In genomic region chr14:123201426-123202274, GRCm38 (mm10) we compare ENCODE assay signal across 7 mouse cellular contexts.
DNase-seq lines count a peak whose midpoint lies in the region; ATAC-seq and TF ChIP-seq lines count a peak whose summit lies in the region.

No protein-coding gene starts in this region.

- peak; percentile 72 for DNase-seq in NIH3T3 (ENCODE audit: low read depth)
- DNase-seq in cerebellum, adult 11 months, result peak; percentile 73
- DNase-seq in frontal cortex, postnatal 10 days (ENCODE audit: low spot score in 2 of 2), result peak; percentile 58 to 69
- DNase-seq in hindbrain, postnatal 0 days (ENCODE audit: low spot score), result peak; percentile 85
- DNase-seq in left cerebral cortex, postnatal 14 days (ENCODE audit: low spot score in 2 of 2), result peak; percentile 70 to 71
- peak; percentile 87 for DNase-seq in right cerebral cortex, postnatal 10 days (ENCODE audit: low spot score in 2 of 2)

- H3K36me3 ChIP-seq in hindbrain, postnatal 0 days (ENCODE audit: insufficient read depth, low read length), result no peaks in the 10 kb centered on the region

- H3K9me3 ChIP-seq in hindbrain, postnatal 0 days (ENCODE audit: low read length), result no peaks in the 10 kb centered on the region

- H3K27me3 ChIP-seq in hindbrain, postnatal 0 days (ENCODE audit: insufficient read depth, low read length), result no peaks in the 10 kb centered on the region

- ATAC-seq in hindbrain, postnatal 0 days, result peak; percentile 93
- ATAC-seq in inflammation-experienced regulatory T-cells, adult 6 months, result no peak

- intact Hi-C loops in left cerebral cortex, postnatal 14 days (cut with DNase I), result loop anchor here (5.0 kb wide), 1 partner anchor 64 kb away; no protein-coding TSS in a partner anchor

- peak overlapping the region; percentile 8; the same call in 1 of the 2 replicates for H3K4me3 ChIP-seq in hindbrain, postnatal 0 days (ENCODE audit: low read length)

- WGBS in hindbrain, postnatal 0 days, result 20% methylated on average over 14 of the region's 14 CpGs

- peak overlapping the region; percentile 74 for H3K27ac ChIP-seq in hindbrain, postnatal 0 days

- H3K9ac ChIP-seq in hindbrain, postnatal 0 days (replicated peaks; ENCODE audit: low read length), result no peak overlapping the region; the same call in 1 of the 2 replicates

- H3K4me1 ChIP-seq in hindbrain, postnatal 0 days (ENCODE audit: insufficient read depth, low read length), result no peaks in the 10 kb centered on the region

- peak overlapping the region; percentile 46 for H3K4me2 ChIP-seq in hindbrain, postnatal 0 days (ENCODE audit: low read depth, low read length)

- TF ChIP-seq CTCF in hindbrain, postnatal 0 days (IDR thresholded peaks at IDR 0.05; ENCODE audit: low read depth), result no peak
